Mouse (Mus musculus): ENCODE data around the gene Ppdpf.

DNA sequence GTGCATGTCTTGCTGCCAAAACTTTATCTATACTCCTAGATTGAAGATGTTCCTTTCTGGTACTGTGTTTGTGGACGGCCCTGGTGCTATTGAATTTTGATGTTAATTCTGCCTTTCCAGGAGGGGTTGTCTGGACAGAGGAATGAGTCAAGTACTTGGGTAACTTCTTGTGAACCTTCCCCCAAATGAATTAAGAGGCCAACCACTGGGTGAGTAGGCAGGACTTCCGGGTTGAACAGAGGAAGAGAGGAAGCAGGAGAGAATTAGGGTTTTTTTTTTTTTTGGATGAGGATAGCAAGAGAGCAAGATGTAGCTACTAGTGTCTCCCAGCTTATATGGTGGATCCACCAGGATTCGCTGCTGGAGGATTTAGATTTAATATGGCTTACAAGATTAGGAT, 9.0 kb upstream of the Ppdpf start:
- TF ChIP-seq CTCF (IDR thresholded peaks at IDR 0.05; ENCODE audit: borderline replicate concordance, insufficient read depth, low read length), result no peak
- TF ChIP-seq POLR2A (IDR thresholded peaks at IDR 0.05; ENCODE audit: low read depth, low read length), result no peak

Measured in embryonic fibroblast, embryonic 13.5 days (primary cell).